Mouse (Mus musculus): ENCODE data around the gene Acer1.
A peak's percentile ranks its signal among the peaks of the same experiment; 100 is the strongest.

The Acer1 gene

GRCm38 (mm10) chr17:56982013-56982412 lies at the start of gene Acer1:
Acer1 (minus strand) TSS chr17:56982126.
- no peak for DNase-seq

- DNase-seq: no peak
These were observed 49.2 kb upstream of the Acer1 start, which contains the start of gene Khsrp for GRCm38 (mm10) chr17:57030931-57031660. Khsrp (minus strand) TSS chr17:57031522.

DNA sequence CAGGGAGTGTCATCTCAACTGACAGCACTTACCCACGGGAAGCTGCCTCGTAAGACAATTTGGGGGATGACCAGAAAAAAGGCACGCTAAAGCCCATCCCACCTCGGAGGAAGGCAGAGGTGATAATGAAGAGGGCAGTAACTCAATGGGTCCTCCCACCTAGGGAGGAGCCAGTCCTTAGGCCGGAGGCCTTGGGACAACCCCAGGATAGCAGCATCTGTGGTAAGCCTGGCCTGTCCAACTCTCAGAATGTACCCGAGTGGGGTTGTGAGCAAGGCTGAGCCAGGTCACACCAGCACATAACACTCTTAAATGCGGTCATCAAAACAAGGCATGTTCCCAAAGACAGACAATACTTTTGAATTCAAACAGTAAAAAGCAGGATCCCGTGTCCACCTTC lies 47.8 kb upstream of the Acer1 start:
- no peak for DNase-seq

- DNase-seq: no peak
These were observed 45.5 kb upstream of the Acer1 start for GRCm38 (mm10) chr17:57027471-57027870.

DNA sequence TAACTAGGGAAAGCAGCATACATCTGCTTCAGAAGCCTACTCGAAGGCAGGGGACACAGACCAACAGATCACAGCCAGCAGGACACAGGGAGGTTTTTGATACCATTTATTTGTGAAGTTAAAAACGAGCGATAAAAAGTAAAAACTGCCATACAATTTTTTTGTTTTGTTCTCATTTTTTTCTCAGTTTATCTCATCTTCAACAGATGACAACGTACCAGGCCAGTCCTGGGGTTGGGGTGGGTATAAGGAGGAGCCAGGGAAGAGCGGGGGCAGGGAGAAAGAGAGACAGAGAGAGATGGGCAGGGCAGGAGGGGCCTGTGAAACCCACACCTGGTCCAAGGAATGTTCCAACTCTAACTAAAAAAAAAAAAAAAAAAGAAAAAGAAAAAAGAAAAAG lies 39.0 kb upstream of the Acer1 start:
- DNase-seq: no peak

GRCm38 (mm10) chr17:57019693-57020092 lies 37.8 kb upstream of the Acer1 start:
- DNase-seq: no peak

DNA sequence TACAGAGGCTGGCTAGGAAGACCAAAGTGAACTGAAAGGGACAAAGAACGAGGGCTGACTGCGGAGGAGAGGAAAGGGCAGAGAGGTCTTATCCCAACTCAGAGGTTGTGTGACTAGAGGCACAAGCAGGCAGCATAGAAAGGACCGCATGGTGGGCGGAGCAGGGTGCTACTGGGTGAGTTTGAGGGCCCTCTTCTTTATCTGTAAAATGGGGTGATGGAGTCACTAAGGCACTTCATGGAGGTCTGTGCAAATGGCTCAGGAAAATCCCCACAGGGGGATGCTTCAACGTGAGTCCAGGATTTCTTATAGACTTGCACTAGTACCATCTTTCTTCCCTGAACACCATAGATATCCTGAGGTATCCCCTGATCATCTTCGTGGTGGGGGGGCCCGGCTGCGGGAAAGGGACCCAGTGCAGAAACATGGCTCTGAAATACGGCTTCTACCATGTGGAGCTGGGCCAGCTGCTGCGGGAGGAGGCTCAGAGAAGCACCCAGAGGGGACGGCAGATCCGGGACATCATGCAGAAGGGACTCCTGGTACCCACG lies 30.4 kb upstream of the Acer1 start:
- peak; percentile 40 for DNase-seq

DNA sequence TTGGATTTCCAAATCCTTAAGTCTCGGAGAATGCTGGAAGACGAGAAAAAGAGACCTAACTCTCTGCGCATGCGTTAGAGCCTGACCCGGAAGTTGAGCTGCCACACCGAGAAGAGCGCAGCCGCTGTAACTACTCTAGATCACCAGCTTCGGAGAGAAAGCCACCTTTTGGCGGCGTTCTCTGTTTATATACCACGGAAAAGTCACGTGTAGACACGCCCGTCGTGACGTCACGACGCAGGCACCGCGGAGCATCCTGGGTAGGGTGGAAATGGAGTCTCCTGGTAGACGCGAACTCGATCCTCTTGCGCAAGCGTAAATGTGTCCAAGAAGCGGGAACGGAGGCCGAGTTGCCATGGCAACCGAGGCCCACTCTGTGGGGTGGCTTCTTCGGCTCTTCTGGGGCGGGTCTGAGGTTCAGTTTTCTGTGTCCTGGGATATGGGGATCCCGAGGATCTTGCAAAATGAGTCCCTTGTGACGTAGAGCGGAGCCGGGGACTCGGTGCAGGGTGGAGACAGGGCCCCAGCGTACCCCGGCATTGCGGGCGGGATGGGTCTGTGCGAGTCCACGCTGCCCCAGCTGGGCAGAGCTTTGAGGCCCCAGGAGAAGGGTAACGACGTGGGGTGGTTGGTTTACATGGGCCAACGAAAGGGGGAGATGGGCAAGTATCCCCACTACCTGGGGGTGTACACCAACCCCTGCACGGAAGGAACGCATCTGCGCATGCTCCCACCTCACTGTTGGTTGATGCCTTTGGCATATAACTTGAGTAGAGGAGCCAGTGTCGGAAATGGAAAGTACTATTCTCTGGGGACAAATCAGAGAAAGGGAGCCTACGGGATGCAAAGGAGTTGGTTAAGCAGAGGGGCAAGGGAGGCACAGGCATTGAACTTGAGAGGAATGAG lies 29.6 kb upstream of the Acer1 start, which contains the start of the genes Gtf2f1 and Gm17949:
TSS of gene Gtf2f1 (minus strand) at position 53 of the 906 bp plus-strand sequence.
TSS of gene Gm17949 (plus strand) at position 234 of the 906 bp plus-strand sequence.
- peak; percentile 91 for DNase-seq

- DNase-seq: no peak
These were observed 28.9 kb upstream of the Acer1 start for GRCm38 (mm10) chr17:57010911-57011235.

DNA sequence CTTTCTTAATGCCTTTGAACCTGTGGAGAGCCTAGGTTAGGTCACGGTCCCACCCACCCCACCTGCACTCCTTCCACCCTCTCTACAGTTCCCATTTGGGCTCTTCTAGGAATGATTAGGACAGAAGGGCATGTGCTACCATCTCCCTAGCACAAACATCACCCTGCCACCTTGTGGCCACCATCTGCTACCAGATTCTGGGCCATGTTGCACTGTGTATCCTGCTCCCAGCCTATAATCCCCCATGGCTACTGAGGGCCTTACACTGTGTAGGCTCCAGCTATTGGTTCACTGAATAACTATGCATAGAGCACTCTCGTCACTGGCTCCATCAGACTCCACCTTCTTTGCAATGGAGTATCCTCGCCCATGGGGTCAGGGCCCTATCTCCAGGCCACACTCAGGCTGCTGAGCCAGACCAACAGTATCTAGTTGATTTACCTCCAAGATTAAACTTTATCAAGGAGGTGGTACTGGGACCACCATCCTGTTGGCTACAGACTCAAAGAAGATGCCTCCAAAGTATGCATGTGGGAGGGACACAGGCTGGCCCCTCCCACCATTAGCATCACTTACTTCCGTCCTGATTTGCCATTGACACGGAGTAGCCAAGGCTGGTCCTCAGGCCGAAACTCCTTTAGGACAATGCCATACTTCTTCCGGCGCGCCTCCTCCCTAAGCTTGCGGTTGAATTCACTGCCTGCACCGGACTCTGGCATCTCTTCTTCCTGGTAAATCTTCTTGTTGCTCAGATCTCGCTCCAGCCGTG lies 25.4 kb upstream of the Acer1 start:
- DNase-seq: no peak

DNA sequence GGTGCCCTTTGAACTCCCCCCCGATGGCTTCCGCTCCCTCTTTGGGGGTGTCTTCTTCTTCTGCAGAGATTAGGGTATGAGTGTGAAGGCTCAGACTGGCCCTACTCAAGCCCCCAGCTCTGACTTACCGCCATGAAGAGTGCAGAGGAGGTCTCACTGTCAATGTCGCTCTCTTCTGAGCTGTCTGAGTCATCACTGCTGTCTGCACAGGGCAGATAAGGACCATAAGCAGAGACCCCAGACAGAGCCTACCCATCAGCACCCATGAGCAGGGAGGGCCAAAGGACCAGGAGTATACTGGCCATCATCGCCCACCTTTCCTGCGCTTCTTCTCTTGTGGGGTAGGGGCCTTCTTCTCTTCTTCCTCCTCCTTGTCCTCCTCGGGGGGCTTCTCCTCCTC lies 22.1 kb upstream of the Acer1 start:
- no peak for DNase-seq

DNA sequence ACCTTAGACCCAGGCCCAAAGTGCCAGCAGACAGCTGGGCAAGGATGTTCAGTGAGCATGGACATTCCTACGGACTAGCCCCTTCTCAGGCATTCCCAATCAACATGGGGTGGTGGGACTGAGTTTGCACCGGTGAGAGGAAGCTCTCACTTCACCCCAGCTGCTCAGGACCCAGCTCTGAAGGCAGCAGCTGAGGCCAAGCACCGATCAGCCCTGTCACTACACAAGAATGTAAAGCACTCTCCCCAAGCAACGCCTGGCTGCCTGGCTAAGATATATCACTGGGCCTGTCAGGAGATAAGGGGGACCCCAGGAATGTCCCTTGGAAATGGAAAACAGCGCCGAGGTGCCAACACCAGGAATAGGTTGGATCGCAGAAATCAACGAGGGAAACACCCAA lies 19.3 kb upstream of the Acer1 start:
- DNase-seq: no peak

DNA sequence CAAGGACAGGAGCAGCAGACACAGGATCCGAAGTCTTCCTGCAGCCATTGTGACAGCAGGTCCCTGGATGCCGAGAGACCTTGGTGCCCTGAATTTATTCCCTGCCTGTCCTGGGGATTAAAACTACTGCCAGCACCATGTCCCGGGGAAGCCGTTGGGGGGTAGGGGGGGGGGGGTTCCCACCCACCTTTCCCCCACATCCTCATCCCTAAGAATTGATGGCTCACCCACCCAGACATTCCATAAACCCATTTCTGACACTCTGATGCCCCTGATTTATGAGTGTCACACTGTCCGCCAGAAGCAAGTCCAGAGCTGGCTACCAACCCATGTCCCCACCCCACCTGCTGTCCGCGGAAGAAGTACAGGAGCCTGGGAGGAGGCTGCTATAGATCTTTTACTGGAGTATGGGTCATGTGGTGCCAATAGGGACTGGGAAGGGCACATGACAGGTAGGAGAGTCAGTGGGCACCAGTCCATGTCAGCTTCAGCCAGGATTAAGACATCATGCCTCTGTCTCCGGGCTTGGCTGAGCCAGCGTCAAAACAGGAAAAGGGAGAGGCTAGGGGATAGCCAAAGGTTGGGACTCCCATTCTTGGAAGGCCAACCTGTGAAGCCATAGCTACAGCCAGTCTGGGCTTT lies 18.2 kb upstream of the Acer1 start, which contains the start of gene Pspn:
TSS of gene Pspn (minus strand) at position 51 of the 642 bp plus-strand sequence.
- DNase-seq: no peak

DNA sequence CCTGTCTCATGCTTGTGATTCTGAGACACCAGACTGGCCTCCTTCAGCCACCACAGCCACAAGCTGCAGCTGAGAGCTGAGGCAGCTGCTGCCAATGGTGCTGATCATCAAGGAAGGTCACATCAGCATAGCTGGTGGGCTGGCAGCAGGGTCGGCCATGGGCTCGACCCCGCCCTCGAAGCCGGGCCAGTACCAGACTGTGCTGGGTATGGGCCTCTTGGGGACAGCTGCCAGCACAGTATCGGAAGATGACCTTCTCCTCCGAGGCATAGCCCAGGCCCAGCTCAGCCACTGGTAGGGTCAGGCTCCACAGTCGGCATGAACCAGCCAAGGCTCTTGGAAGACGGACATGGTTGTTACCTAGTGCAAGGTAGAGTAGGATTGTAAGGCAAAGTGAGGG lies 17.5 kb upstream of the Acer1 start:
- no peak for DNase-seq

- DNase-seq: peak; percentile 93
These were observed 15.2 kb upstream of the Acer1 start, which contains the start of gene Alkbh7 for GRCm38 (mm10) chr17:56997029-56997667. Alkbh7 (plus strand) TSS chr17:56997339.

DNA sequence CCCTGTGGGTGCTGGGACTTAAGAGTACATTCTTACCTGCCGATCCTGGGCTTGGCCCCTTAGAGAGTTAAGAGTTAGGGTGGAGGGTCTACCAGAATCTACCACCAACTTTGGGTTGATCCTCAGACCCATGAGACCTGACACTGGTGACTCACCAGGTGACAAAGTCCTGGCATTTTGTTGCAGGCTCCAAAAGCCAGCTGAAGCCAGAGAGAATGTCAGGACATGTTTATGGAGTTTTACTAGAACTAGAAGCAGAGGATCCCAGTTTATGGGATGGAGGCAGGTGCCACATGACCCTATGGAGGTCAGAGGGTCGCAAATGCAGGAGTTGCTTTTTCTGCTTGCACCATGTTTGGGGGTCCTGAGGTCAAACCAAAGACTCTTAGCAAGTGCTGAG lies 14.6 kb upstream of the Acer1 start:
- DNase-seq: no peak

GRCm38 (mm10) chr17:56995046-56995445 lies 13.1 kb upstream of the Acer1 start:
- no peak for DNase-seq

GRCm38 (mm10) chr17:56990966-56991365 lies 9.0 kb upstream of the Acer1 start:
- no peak for DNase-seq

GRCm38 (mm10) chr17:56990115-56990746 lies 8.3 kb upstream of the Acer1 start, which contains the start of gene Clpp:
Clpp (plus strand) TSS chr17:56990305.
- peak; percentile 89 for DNase-seq

DNA sequence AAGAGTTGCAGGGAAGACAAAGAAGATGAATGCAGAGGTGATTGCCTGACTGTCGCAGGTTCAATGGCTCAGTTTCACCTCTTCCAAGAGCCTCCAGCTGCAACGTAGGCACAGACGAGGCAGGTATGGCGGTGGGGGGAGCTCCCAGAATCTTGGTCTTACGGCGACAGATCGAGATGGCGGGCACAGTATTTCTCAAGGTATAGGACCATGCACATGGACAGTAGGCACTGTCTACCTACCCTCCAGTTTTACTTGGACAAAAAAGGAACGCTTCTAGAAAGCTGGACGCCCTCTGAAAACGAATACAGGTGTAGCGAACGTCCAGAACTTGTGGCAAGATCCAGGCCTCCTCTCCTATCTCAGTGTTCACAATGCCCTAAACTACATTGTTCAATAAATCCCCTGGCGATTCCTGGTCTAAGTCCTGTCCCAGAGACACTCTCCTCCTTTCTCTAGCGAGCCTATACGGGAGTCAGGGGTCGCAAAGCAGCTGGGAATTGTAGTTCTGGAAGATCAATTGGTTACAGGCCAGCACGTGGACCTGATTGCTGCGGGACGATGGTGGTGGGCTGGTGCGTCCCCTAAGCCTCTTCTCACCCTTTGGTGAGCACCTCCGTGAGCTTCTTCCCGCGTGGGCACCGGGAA lies 7.7 kb upstream of the Acer1 start:
- no peak for DNase-seq

All from cerebellum, adult 11 months (tissue).